ENCODE assay signal across 20 mouse cellular contexts in the genomic region with DNA sequence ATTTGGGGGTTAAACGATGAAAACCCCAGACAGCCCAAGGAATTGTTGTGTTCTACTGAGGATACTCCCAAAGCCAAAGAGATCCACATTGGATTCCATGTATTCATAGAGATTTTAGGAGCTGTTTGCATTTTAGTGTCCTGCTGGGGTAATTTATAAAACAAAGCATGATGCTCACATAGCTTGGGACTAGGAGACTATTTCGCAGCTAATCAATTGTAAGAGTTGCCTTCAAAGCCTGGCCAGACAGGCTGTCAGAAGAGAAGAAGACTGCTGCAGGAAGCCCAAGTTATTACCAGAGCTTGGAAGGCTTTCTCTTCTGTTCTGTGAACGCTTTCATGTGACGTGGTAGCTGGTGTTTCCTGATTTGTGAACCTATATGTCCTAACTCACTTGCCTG. TPM values are rescaled to one million over a fixed set of nuclear protein-coding genes. Genes with fewer than 3 reads are reported as not detected.
"Had no signal": no experiment of that assay in that cellular context is flagged by ENCODE, and none has a peak within 500 bp of the region (broad histone marks: within the 10 kb centered on the region; RNA-seq: fewer than 3 reads in every experiment).

No protein-coding gene starts in this region.

- DNase-seq: liver; liver, embryonic 13.5 days; liver, postnatal 0 days; midbrain, embryonic 14.5 days; right cerebral cortex, postnatal 14 days; thymus, adult 2 months; thymus, postnatal 25 days; thymus, postnatal 4 days had no signal

- H3K9me3 ChIP-seq: liver, embryonic 13.5 days; liver, embryonic 15.5 days; midbrain, embryonic 12.5 days; stomach, embryonic 15.5 days had no signal

- H3K4me2 ChIP-seq: liver, embryonic 11.5 days; liver, embryonic 13.5 days; liver, embryonic 15.5 days; midbrain, embryonic 12.5 days; neural tube, embryonic 12.5 days; stomach, embryonic 15.5 days had no signal

- H3K4me3 ChIP-seq: liver, embryonic 13.5 days; liver, embryonic 15.5 days; megakaryocyte, embryonic 14.5 days; midbrain, embryonic 12.5 days; neural tube, embryonic 12.5 days; stomach, embryonic 15.5 days had no signal

- H3K4me1 ChIP-seq: liver, embryonic 13.5 days; liver, embryonic 15.5 days; stomach, embryonic 15.5 days had no signal

- H3K9ac ChIP-seq: liver, embryonic 13.5 days; liver, embryonic 15.5 days; liver, postnatal 0 days; midbrain, embryonic 12.5 days; neural tube, embryonic 12.5 days; stomach, embryonic 15.5 days had no signal

- H3K36me3 ChIP-seq: liver, embryonic 13.5 days; liver, embryonic 15.5 days; midbrain, embryonic 12.5 days; neural tube, embryonic 12.5 days; stomach, embryonic 15.5 days had no signal

- H3K27ac ChIP-seq: liver, embryonic 13.5 days; liver, embryonic 15.5 days; macrophage; midbrain, embryonic 12.5 days; neural tube, embryonic 12.5 days; stomach, embryonic 15.5 days; stomach, postnatal 0 days had no signal

- ATAC-seq: liver, postnatal 0 days; lung, postnatal 0 days; midbrain, embryonic 16.5 days had no signal

- H3K27me3 ChIP-seq: megakaryocyte, embryonic 14.5 days; neural tube, embryonic 12.5 days had no signal

RNA-seq across cellular contexts. Expression of gene Lhcgr, which starts 5.4 kb away (rescaled TPM):
- total RNA-seq: monocyte, adult 5-6 weeks; neutrophil, adult 5-6 weeks had no signal
- polyA plus RNA-seq: liver, embryonic 11.5 days; liver, embryonic 13.5 days; liver, embryonic 15.5 days; liver, postnatal 0 days; macrophage; stomach, embryonic 15.5 days; stomach, postnatal 0 days had no signal
